Mouse (Mus musculus) heart, adult 11 months (tissue): ENCODE data around the gene 9530077C05Rik.
A peak's percentile ranks its signal among the peaks of the same experiment; 100 is the strongest.
"Not testable (repeated sequence)": the region's sequence is repeated elsewhere in the genome, so short reads cannot be mapped to it uniquely, and the experiment has no call there.

ENCODE experiments used
- DNase-seq: peaks from one replicate; pipeline ENCODE4 v3.0.0; 2022

9530077C05Rik gene

GRCm38 (mm10) chr9:22411002-22411857, at the start of gene 9530077C05Rik:
Gene 9530077C05Rik, plus strand, starts transcription at chr9:22411513.
- DNase-seq = peak; percentile 100

- DNase-seq = no peak
These were observed 45.1 kb upstream of the 9530077C05Rik start for GRCm38 (mm10) chr9:22366221-22366620.

GRCm38 (mm10) chr9:22366621-22367020, 44.7 kb upstream of the 9530077C05Rik start:
- peak; percentile 86 for DNase-seq

DNA sequence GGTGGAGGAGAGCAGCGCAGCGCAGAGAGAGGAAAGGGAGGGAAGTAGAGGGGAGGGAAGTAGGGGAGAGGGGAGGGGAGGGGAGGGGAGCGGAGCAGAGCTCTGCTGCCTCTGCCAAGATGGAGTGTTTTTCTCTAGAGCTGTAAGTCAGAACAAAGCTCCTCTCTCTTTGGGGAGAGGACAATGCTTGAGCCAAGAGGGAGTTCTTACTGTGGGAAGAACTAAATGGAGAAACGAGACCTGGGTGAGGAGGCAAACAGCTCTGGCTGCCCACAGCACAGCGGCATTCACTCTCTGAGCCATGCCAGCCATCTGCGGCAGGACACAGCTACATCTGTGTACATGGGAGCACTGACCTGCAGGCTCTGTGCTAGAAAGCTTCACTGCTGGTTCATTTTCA, 43.3 kb upstream of the 9530077C05Rik start:
- DNase-seq = peak; percentile 85

DNA sequence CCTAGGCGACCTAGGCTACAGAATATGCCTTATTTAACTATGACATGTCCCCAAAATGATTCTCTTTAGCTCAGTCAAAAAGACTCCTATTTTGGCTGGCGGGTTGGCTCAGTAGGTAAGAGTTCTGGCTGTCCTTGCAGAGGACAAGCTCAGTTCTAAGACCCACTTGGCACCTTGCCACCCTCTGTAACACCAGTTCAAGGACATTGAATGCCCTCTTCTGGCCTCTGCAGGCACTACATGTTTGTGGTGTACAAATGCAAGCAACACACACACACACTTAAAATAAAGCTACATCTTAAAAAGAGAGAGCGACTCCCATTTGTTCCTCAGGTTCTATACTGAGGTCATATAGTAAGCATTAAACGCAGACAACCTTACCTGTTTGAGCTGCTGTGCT, 38.6 kb upstream of the 9530077C05Rik start:
- DNase-seq = peak; percentile 40

DNA sequence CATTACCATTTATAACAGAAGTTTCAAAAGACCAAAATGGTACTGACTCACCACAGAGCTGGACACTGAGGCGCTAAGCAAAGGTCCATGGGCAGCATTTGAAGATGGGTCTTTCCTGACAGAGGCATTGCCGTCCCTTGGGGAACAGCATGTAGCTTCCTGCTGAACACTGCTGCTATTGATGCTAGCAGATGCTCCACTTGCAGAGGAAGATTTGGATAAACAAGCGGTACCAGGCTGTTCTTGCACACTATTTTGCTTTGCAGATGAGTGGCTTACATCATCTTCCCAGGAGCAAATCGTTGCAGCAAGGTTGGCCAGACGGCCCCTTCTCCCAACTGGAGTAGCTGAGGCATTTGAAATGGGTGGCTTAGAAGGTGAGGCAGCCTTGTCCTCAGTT, 35.2 kb upstream of the 9530077C05Rik start:
- DNase-seq = peak; percentile 69

DNA sequence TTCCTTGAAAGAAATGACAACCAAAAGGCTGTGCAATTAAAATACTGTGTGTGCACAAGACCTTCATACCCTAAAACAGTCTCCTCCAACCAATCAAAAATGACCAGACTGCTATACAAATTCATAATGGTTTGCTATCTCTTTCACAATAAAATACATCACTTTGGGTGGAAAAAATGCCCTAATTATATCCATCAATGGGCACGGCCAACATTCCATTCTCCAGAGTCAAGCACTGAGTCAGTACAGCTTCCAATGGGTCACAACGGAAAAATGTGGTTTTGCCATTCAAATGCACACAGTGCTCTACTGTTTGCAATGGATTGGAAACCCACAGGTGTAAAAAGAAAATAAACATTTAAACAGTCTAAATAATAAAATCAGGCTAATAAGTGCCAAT, 25.4 kb upstream of the 9530077C05Rik start:
- no peak for DNase-seq

DNA sequence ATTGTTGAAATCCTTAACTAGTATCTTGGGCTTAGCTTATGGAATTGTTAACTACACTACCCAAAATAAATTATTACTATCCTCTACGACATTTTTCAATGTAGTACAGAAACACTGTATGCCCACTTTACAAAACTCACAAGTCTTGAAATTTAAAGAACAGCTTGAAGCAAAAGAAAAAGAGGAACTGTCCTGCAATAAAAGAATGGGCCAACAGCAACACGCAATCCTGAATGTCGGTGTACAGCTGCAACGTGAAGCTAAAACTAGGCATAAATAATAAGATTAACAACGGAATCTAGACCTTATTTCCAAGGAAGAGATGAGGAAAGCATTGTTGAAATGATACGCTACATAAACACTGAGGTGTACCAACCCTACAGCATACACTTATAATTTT, 23.4 kb upstream of the 9530077C05Rik start:
- no peak for DNase-seq

DNA sequence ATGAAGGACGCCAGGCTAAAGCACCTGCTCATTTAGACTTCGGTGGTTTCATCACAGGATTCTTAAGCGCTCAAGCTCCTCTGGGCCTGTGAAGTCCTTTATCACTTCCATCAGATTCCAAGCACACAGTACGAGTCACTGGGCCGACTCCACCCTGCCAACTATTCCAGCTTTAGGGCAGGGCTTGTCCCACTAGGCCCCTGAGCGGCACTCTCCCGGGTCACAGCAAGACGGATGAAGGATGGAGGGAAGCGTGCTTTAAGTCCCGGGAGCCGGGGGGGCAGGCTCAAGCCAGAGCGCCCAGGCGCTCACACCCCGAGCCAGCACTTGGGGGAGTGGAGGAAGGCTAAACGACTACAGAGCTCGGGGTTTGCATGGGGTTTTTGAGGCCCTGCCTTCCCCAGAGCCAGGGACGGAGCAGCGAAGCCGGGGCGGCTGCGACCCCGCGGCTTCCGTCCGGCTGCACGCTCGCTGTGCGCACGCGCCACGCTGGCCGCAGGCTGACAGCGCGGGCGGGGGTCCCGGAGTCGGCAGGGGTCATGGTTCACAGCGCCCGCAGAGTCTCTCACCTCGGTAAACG, 22.8 kb upstream of the 9530077C05Rik start:
- peak; percentile 92 for DNase-seq

DNA sequence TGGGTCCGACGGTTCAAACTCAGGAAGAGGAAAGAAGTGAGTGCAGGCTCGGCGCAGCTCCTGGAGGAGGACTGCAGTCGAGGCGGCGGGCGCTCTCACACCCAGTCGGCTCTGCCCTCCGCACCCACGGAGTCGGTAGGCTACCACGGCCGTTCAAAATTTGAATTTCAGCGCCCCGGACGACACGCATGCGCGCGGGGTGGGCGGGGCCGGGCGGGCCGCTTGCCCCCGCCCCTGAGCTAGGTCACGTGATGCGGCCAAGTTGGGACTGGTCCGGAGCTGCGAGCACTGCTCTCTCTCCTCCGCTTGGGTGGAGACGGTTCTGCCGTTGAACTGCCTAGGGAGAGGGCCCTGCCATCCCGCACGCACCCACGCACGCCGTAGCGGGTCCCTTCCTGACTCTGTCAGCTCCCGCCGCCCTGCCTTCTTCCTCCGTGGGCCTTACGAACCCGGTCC, 22.3 kb upstream of the 9530077C05Rik start, which contains the start of gene Anln:
Gene Anln, minus strand, starts transcription at position 168 of the 456 bp plus-strand sequence.
- peak; percentile 99 for DNase-seq

GRCm38 (mm10) chr9:22389736-22390245, 21.5 kb upstream of the 9530077C05Rik start:
- DNase-seq = peak; percentile 63

DNA sequence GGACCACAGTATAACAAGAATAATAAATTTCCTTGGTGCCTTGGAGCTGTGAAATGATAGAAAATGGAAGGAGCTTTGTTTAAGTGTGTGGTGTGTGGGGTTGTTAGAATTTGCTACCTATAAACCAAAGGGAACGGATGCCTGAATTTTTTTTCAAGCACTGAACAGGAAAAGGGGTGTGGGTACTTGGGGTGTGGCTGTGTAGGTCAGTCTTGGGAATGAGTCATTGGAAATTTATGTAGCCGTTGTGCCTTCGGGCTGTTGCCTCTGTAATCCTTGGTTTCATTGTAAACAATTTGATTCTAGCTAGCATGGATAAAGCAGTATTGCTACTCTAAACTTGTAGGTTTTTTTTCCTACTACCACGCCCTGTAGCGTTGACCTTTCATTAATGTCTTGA, 20.9 kb upstream of the 9530077C05Rik start:
- peak; percentile 89 for DNase-seq

- no peak for DNase-seq
These were observed 16.6 kb upstream of the 9530077C05Rik start for GRCm38 (mm10) chr9:22394725-22395124.

DNA sequence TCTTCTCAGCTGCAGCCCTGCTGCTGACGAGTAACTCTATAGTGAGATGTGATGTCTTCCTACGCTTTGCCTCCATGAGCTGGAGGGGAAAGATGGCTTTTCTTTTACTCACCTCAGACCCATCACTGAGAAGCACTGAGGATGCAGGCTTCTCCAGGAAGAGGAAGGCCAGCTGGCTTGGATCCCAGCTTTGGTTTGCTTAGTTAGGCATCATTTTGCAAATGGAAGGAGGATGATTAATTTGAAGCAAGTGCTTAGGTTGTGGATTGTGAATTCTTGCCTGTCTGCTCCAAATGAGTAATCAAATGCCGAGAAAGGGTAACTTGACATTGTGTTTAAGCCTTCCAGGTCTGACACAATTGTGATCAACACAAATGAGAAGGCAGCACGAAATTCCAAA, 12.3 kb upstream of the 9530077C05Rik start:
- DNase-seq = no peak

- DNase-seq = no peak
These were observed 9.3 kb upstream of the 9530077C05Rik start for GRCm38 (mm10) chr9:22402001-22402400.

DNA sequence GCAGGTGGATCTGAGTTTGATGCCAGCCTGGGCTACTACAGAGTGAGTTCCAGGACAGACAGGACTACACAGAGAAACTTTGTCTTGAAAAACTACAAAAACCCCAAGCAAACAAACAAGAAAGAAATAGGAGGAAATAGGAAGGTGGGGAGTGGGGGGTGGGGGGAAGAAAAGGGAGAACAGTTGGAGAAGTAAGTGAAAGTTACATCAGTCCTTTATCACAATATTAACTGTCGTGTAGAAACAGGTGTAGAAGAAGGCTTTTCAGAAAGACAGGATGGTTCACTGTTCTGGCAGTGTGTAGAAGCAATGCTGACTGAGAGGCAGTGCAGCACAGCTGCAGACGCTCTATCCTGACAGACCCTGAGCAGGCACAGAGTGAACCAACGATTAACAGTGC, 8.3 kb upstream of the 9530077C05Rik start:
- DNase-seq = no peak

GRCm38 (mm10) chr9:22403501-22403900, 7.8 kb upstream of the 9530077C05Rik start:
- DNase-seq = not testable (repeated sequence)

GRCm38 (mm10) chr9:22405414-22405813, 5.9 kb upstream of the 9530077C05Rik start:
- no peak for DNase-seq

DNA sequence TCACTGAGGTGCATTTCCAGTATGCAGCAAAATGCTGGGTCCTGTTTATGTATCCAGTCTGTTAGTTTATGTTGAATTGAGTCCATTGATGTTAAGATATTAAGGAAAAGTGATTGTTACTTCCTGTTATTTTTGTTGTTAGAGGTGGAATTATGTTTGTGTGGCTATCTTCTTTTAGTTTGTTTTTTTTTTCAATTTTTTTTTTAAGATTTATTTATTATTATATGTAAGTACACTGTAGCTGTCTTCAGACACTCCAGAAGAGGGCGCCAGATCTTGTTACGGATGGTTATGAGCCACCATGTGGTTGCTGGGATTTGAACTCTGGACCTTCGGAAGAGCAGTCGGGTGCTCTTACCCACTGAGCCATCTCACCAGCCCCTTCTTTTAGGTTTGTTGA, 3.7 kb upstream of the 9530077C05Rik start:
- not testable (repeated sequence) for DNase-seq

GRCm38 (mm10) chr9:22408344-22408743, 3.0 kb upstream of the 9530077C05Rik start:
- not testable (repeated sequence) for DNase-seq

DNA sequence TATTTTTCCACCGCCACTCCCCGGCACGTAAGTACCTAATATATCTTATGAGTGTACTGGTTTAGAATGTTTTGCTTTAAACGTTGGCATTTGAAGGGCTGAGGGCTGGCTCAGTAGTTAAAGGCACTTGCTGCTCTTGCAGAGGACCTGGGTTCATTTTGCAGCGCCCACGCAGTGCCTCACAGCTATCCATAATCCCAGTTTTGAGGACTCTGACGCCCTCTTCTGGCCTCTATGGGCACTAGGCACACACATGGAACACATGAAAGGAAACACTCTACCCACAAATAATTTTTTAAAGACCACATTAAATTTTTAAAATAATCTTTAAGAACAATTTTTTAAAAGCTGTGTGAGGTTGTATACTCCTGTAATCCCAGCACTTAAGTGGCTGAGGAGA, 1.8 kb upstream of the 9530077C05Rik start:
- DNase-seq = no peak

DNA sequence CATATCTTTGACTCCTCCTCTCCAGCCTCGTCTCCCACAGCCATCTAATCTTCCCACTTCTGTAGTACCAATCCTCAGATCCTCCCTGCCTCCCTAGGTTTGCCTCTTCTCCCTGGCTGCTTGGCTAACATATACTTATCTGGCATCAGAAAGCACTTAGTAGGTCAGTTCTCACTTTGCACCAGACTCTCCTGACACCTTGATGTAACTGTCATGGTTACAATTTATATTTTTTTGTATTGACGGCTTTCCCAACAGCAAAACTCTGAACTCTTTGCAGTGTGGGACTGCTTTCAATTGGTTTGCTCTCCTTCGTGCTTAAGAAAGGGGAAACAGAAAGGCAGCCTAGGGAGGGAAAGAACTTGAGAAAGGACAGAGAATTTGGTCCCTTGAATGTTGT, 4.9 kb downstream of the 9530077C05Rik start:
- DNase-seq = no peak

GRCm38 (mm10) chr9:22417547-22417946, 6.2 kb downstream of the 9530077C05Rik start:
- DNase-seq = no peak

DNA sequence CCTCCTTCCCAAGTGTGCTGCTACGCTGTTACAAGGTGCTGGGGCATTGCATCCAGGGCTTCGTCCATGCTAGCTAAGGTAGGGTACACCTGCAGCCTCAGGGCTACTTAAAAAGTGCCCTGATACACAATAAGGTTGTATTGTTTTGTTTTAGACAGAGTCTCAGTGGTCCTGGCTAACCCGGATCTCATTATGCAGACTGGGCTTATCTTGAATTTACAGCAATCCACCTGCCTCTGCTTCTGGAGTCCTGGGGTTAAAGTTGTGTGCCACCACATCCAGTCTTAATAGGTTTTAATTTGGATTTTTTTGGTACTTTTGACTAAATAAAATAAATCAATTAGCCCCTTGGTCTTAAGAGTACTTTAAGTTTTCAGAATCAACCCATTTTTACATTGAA, 8.6 kb downstream of the 9530077C05Rik start:
- DNase-seq = no peak
